Mouse (Mus musculus) intestine, postnatal 0 days (tissue): ENCODE results near the gene Cacng3. TPM values are rescaled to one million over a fixed set of nuclear protein-coding genes. Genes with fewer than 3 reads are reported as not detected.

Experiments used
- ATAC-seq: fragments of 200-750 bp; cut with Nextera tagmentation; 2 replicates; pipeline ENCODE4 v1.8.0; 2017; ENCODE audit warnings: mild to moderate bottlenecking, moderate TSS enrichment, moderate library complexity
- H3K27ac ChIP-seq: fragments of 300-500 bp; sonication (generic); 2 replicates; pipeline ENCODE4 v1.5.1; 2014; ENCODE audit warnings: mild to moderate bottlenecking, low read depth, low read length, moderate library complexity
- H3K27me3 ChIP-seq: fragments of 300-500 bp; sonication (generic); replicated peaks from 2 replicates; pipeline ENCODE4 v1.6.1; 2014; ENCODE audit warnings: low read length, mixed read lengths; ENCODE audit not compliant: control insufficient read depth, insufficient read depth
- H3K36me3 ChIP-seq: fragments of 300-500 bp; sonication (generic); 2 replicates; pipeline ENCODE4 v1.6.1; 2014; ENCODE audit warnings: mild to moderate bottlenecking, moderate library complexity; ENCODE audit not compliant: control insufficient read depth, insufficient read depth
- H3K4me1 ChIP-seq: fragments of 300-500 bp; sonication (generic); replicated peaks from 2 replicates; pipeline ENCODE4 v1.6.1; 2014; ENCODE audit warnings: antibody characterized with exemption, low read length, mixed read lengths; ENCODE audit not compliant: control insufficient read depth, insufficient read depth
- H3K4me2 ChIP-seq: fragments of 300-500 bp; sonication (generic); replicated peaks from 2 replicates; pipeline ENCODE4 v1.6.1; 2014; ENCODE audit warnings: low read depth, mild to moderate bottlenecking, moderate library complexity
- H3K4me3 ChIP-seq: fragments of 300-500 bp; sonication (generic); 2 replicates; pipeline ENCODE4 v1.5.1; 2014; ENCODE audit warnings: low read depth, low read length
- H3K9ac ChIP-seq: fragments of 300-500 bp; sonication (generic); 2 replicates; pipeline ENCODE4 v1.6.1; 2014; ENCODE audit warnings: mild to moderate bottlenecking, low read depth, low read length
- H3K9me3 ChIP-seq: fragments of 300-500 bp; sonication (generic); 2 replicates; pipeline ENCODE4 v1.6.1; 2016; ENCODE audit warnings: mixed run types; ENCODE audit not compliant: control insufficient read depth
- CTCF ChIP-seq: sonication (generic); IDR thresholded peaks from 2 replicates; pipeline ENCODE4 v1.5.1; 2016; ENCODE audit warnings: low read depth, mild to moderate bottlenecking, control low read depth, antibody characterized with exemption, moderate library complexity
- WGBS: fragments of 180-500 bp; shearing (Covaris S2); extraction: QIAGEN DNeasy Blood & Tissue Kit; methylation state at CpG from one replicate; pipeline ENCODE4 v1.1.7; 2014; 5-methylcytosine and 5-hydroxymethylcytosine counted together
- polyA plus RNA-seq: library from polyadenylated mRNA; unstranded; fragments of >200 nt; fragmentation: Nextera tagmentation; extraction: Ambion mirVana; gene quantifications from 2 replicates; pipeline ENCODE4 v1.2.1, GENCODE M21; 2015

Gene Cacng3
- polyA plus RNA-seq, 1 experiment from 2014 or later, result not detected

DNA sequence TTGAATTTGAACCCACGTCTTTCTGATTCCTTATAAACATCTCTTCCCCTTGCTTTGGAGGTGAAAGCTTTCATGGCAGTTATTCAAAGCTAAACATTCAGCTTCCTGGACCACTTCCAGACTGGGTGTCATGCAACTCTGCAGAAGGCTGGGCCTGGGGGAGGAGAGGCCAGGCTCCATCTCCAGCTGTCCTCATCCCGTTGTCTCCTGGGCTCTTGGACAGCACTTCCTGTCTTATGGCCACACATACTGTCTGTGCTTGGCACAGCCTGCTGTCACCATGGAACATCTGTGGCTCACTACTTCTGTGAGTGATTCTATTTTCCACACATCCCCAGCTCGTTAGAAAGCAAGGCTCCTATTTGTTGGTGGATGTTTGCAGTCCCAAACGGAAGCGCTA is 31.5 kb downstream of the Cacng3 start:
- H3K27me3 ChIP-seq, result no peaks in the 10 kb centered on the region
- no peak for TF ChIP-seq CTCF
- H3K4me3 ChIP-seq, result no peak overlapping the region
- no peaks in the 10 kb centered on the region for H3K36me3 ChIP-seq
- H3K27ac ChIP-seq, result no peak overlapping the region
- no peaks in the 10 kb centered on the region for H3K4me1 ChIP-seq
- no peak overlapping the region for H3K4me2 ChIP-seq
- no peak for ATAC-seq
- no peak overlapping the region for H3K9ac ChIP-seq
- no peaks in the 10 kb centered on the region for H3K9me3 ChIP-seq
- 70% methylated on average over 5 of the region's 5 CpGs for WGBS

GRCm38 (mm10) chr7:122702443-122702842 is 32.2 kb downstream of the Cacng3 start:
- H3K9me3 ChIP-seq, result no peaks in the 10 kb centered on the region
- H3K36me3 ChIP-seq, result no peaks in the 10 kb centered on the region
- no peak for TF ChIP-seq CTCF
- no peak for ATAC-seq
- 65% methylated on average over 4 of the region's 4 CpGs for WGBS
- H3K4me3 ChIP-seq, result no peak overlapping the region
- H3K4me2 ChIP-seq, result no peak overlapping the region
- H3K9ac ChIP-seq, result no peak overlapping the region
- H3K4me1 ChIP-seq, result no peaks in the 10 kb centered on the region
- H3K27ac ChIP-seq, result no peak overlapping the region
- no peaks in the 10 kb centered on the region for H3K27me3 ChIP-seq

- no peak for ATAC-seq
- no peaks in the 10 kb centered on the region for H3K4me1 ChIP-seq
- H3K27me3 ChIP-seq, result no peaks in the 10 kb centered on the region
- no peak overlapping the region for H3K4me2 ChIP-seq
- H3K4me3 ChIP-seq, result no peak overlapping the region
- TF ChIP-seq CTCF, result no peak
- H3K9ac ChIP-seq, result no peak overlapping the region
- H3K9me3 ChIP-seq, result no peaks in the 10 kb centered on the region
- WGBS, result 64% methylated on average over 5 of the region's 5 CpGs
- no peaks in the 10 kb centered on the region for H3K36me3 ChIP-seq
- H3K27ac ChIP-seq, result no peak overlapping the region
Measured at GRCm38 (mm10) chr7:122706736-122707135, 36.4 kb downstream of the Cacng3 start.

- 51% methylated on average over 3 of the region's 3 CpGs for WGBS
Measured at GRCm38 (mm10) chr7:122716299-122716698, 46.0 kb downstream of the Cacng3 start.

GRCm38 (mm10) chr7:122718540-122718939 is 48.2 kb downstream of the Cacng3 start:
- Histone ChIP-seq H3K27ac (no peak overlapping the region), H3K9me3 (no peaks in the 10 kb centered on the region), H3K36me3 (no peaks in the 10 kb centered on the region), H3K4me1 (no peaks in the 10 kb centered on the region), H3K4me3 (no peak overlapping the region), H3K9ac (no peak overlapping the region), H3K4me2 (no peak overlapping the region), H3K27me3 (no peaks in the 10 kb centered on the region)
- 93% methylated on average over 4 of the region's 4 CpGs for WGBS
- no peak for ATAC-seq
- TF ChIP-seq CTCF, result no peak

More at GRCm38 (mm10) chr7:122716299-122716698, 46.0 kb downstream of the Cacng3 start:
- Histone ChIP-seq H3K9ac (no peak overlapping the region), H3K4me3 (no peak overlapping the region), H3K9me3 (no peaks in the 10 kb centered on the region), H3K27me3 (no peaks in the 10 kb centered on the region), H3K27ac (no peak overlapping the region), H3K36me3 (no peaks in the 10 kb centered on the region), H3K4me1 (no peaks in the 10 kb centered on the region), H3K4me2 (no peak overlapping the region)
- TF ChIP-seq CTCF, result no peak
- no peak for ATAC-seq

GRCm38 (mm10) chr7:122723358-122723876 is 53.1 kb downstream of the Cacng3 start:
- Histone ChIP-seq H3K4me1 (no peaks in the 10 kb centered on the region), H3K9ac (no peak overlapping the region), H3K36me3 (no peaks in the 10 kb centered on the region), H3K4me2 (no peak overlapping the region), H3K4me3 (no peak overlapping the region), H3K27me3 (no peaks in the 10 kb centered on the region), H3K27ac (no peak overlapping the region), H3K9me3 (no peaks in the 10 kb centered on the region)
- WGBS, result 34% methylated on average over 5 of the region's 5 CpGs
- TF ChIP-seq CTCF, result no peak
- no peak for ATAC-seq

DNA sequence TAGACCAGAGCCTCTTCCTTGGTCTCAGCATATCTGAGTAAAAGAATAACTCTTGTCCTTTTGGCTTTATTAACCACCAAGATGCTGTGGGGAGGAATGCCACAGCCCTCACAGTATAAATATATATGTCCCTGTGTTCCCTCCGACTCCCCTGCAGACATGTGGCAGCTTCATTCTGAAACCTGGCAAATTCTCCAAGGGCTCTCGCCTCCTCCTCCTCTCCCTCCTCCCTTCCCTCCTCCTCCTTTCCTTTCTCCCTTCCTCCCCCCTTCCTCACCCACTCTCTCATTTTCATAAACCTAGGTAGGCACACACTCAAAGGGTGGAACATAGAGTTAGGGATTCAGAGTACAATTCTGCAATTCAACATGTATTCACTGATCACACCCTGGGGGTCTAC is 56.1 kb downstream of the Cacng3 start:
- H3K4me2 ChIP-seq, result no peak overlapping the region
- no peaks in the 10 kb centered on the region for H3K9me3 ChIP-seq
- WGBS, result 66% methylated on average over 2 of the region's 2 CpGs
- H3K4me3 ChIP-seq, result no peak overlapping the region
- no peaks in the 10 kb centered on the region for H3K4me1 ChIP-seq
- TF ChIP-seq CTCF, result no peak
- H3K27me3 ChIP-seq, result no peaks in the 10 kb centered on the region
- H3K36me3 ChIP-seq, result no peaks in the 10 kb centered on the region
- no peak for ATAC-seq
- no peak overlapping the region for H3K27ac ChIP-seq
- H3K9ac ChIP-seq, result no peak overlapping the region
